Mouse (Mus musculus) lung, embryonic 16.5 days (tissue): ENCODE measurements at regions not wholly inside any gene's neighbourhood (a gene's known extent, or its start where the extent isn't known, plus 50 kb on each side); places are given as distances from the start of the nearest gene placed in this dataset.
"Not testable (repeated sequence)": the region's sequence is repeated elsewhere in the genome, so short reads cannot be mapped to it uniquely, and the experiment has no call there.

Experiments
- ATAC-seq: fragments of 200-750 bp; cut with Nextera tagmentation; 2 replicates; pipeline ENCODE4 v1.8.0; 2017; ENCODE audit warnings: low read depth, mild to moderate bottlenecking, moderate library complexity
- H3K27ac ChIP-seq: fragments of 300-500 bp; sonication (generic); 2 replicates; pipeline ENCODE4 v1.5.1; 2014; ENCODE audit warnings: mild to moderate bottlenecking, control low read depth, low read length
- H3K27me3 ChIP-seq: fragments of 300-500 bp; sonication (generic); 2 replicates; pipeline ENCODE4 v1.6.1; 2014; ENCODE audit warnings: low read depth, low read length, mixed read lengths; ENCODE audit not compliant: control insufficient read depth, insufficient read depth
- H3K36me3 ChIP-seq: fragments of 300-500 bp; sonication (generic); 2 replicates; pipeline ENCODE4 v1.6.1; 2014; ENCODE audit warnings: low read length; ENCODE audit not compliant: control insufficient read depth, insufficient read depth
- H3K4me1 ChIP-seq: fragments of 300-500 bp; sonication (generic); replicated peaks from 2 replicates; pipeline ENCODE4 v1.6.1; 2014; ENCODE audit warnings: low read length, mixed read lengths; ENCODE audit not compliant: control insufficient read depth, insufficient read depth
- H3K4me2 ChIP-seq: fragments of 300-500 bp; sonication (generic); 2 replicates; pipeline ENCODE4 v1.6.1; 2014; ENCODE audit warnings: low read depth, low read length, control low read depth
- H3K4me3 ChIP-seq: fragments of 300-500 bp; sonication (generic); 2 replicates; pipeline ENCODE4 v1.5.1; 2014; ENCODE audit warnings: mild to moderate bottlenecking, low read length, control low read depth
- H3K9ac ChIP-seq: fragments of 300-500 bp; sonication (generic); 2 replicates; pipeline ENCODE4 v1.6.1; 2014; ENCODE audit warnings: low read length, control low read depth
- H3K9me3 ChIP-seq: fragments of 300-500 bp; sonication (generic); 2 replicates; pipeline ENCODE4 v1.6.1; 2016; ENCODE audit warnings: low read length; ENCODE audit not compliant: control insufficient read depth
- WGBS: fragments of 180-500 bp; shearing (Covaris S2); extraction: QIAGEN DNeasy Blood & Tissue Kit; methylation state at CpG from one replicate; pipeline ENCODE4 v1.1.7; 2014; 5-methylcytosine and 5-hydroxymethylcytosine counted together

GRCm38 (mm10) chr13:72495353-72495752 is 133.3 kb upstream of the Irx2 start:
- Histone ChIP-seq H3K4me3 (no peak overlapping the region), H3K4me1 (no peaks in the 10 kb centered on the region), H3K36me3 (no peaks in the 10 kb centered on the region), H3K4me2 (no peak overlapping the region), H3K27ac (no peak overlapping the region), H3K27me3 (no peaks in the 10 kb centered on the region), H3K9me3 (no peaks in the 10 kb centered on the region), H3K9ac (no peak overlapping the region)
- 63% methylated on average over 7 of the region's 7 CpGs for WGBS
- ATAC-seq, result no peak

GRCm38 (mm10) chr13:72497036-72497435 is 131.6 kb upstream of the Irx2 start:
- Histone ChIP-seq H3K27ac (no peak overlapping the region), H3K4me3 (no peak overlapping the region), H3K27me3 (no peaks in the 10 kb centered on the region), H3K4me2 (no peak overlapping the region), H3K36me3 (no peaks in the 10 kb centered on the region), H3K9me3 (no peaks in the 10 kb centered on the region), H3K9ac (no peak overlapping the region), H3K4me1 (no peaks in the 10 kb centered on the region)
- 67% methylated on average over 5 of the region's 5 CpGs for WGBS
- ATAC-seq, result no peak

- no peak for ATAC-seq
- H3K4me3 ChIP-seq, result no peak overlapping the region
- WGBS, result 7% methylated on average over 10 of the region's 10 CpGs
- H3K27me3 ChIP-seq, result no peaks in the 10 kb centered on the region
- no peak overlapping the region for H3K27ac ChIP-seq
- no peaks in the 10 kb centered on the region for H3K4me1 ChIP-seq
- H3K9me3 ChIP-seq, result no peaks in the 10 kb centered on the region
- no peak overlapping the region for H3K9ac ChIP-seq
- H3K4me2 ChIP-seq, result no peak overlapping the region
- H3K36me3 ChIP-seq, result no peaks in the 10 kb centered on the region
Observed at GRCm38 (mm10) chr13:72497521-72497920, 131.1 kb upstream of the Irx2 start.

GRCm38 (mm10) chr13:72505954-72506353 is 122.7 kb upstream of the Irx2 start:
- ATAC-seq, result no peak

GRCm38 (mm10) chr13:72538633-72539032 is 90.0 kb upstream of the Irx2 start:
- 82% methylated on average over 4 of the region's 4 CpGs for WGBS
- no peaks in the 10 kb centered on the region for H3K27me3 ChIP-seq
- no peak for ATAC-seq

More at GRCm38 (mm10) chr13:72505954-72506353, 122.7 kb upstream of the Irx2 start:
- Histone ChIP-seq H3K9me3 (no peaks in the 10 kb centered on the region), H3K4me3 (no peak overlapping the region), H3K36me3 (no peaks in the 10 kb centered on the region), H3K4me1 (no peaks in the 10 kb centered on the region), H3K9ac (no peak overlapping the region), H3K27ac (no peak overlapping the region), H3K4me2 (no peak overlapping the region), H3K27me3 (no peaks in the 10 kb centered on the region)
- 85% methylated on average over 4 of the region's 4 CpGs for WGBS

GRCm38 (mm10) chr13:72541706-72542105 is 86.9 kb upstream of the Irx2 start:
- Histone ChIP-seq H3K9ac (no peak overlapping the region), H3K27ac (no peak overlapping the region), H3K9me3 (no peaks in the 10 kb centered on the region), H3K4me3 (no peak overlapping the region), H3K4me2 (no peak overlapping the region), H3K4me1 (peaks cover 3% of the 10 kb centered on the region; the same call in 1 of the 2 replicates), H3K27me3 (no peaks in the 10 kb centered on the region), H3K36me3 (no peaks in the 10 kb centered on the region)
- ATAC-seq, result no peak
- 75% methylated on average over 3 of the region's 3 CpGs for WGBS

More at GRCm38 (mm10) chr13:72538633-72539032, 90.0 kb upstream of the Irx2 start:
- H3K4me2 ChIP-seq, result no peak overlapping the region
- no peaks in the 10 kb centered on the region for H3K36me3 ChIP-seq
- H3K4me3 ChIP-seq, result no peak overlapping the region
- no peak overlapping the region for H3K27ac ChIP-seq
- peaks cover 3% of the 10 kb centered on the region; the same call in 1 of the 2 replicates for H3K4me1 ChIP-seq
- no peak overlapping the region for H3K9ac ChIP-seq
- H3K9me3 ChIP-seq, result no peaks in the 10 kb centered on the region

- no peak for ATAC-seq
- Histone ChIP-seq H3K4me2 (no peak overlapping the region), H3K27ac (no peak overlapping the region), H3K27me3 (no peaks in the 10 kb centered on the region), H3K4me3 (no peak overlapping the region), H3K4me1 (no peaks in the 10 kb centered on the region), H3K36me3 (no peaks in the 10 kb centered on the region), H3K9ac (no peak overlapping the region), H3K9me3 (no peaks in the 10 kb centered on the region)
- 66% methylated on average over 8 of the region's 8 CpGs for WGBS
Observed at GRCm38 (mm10) chr13:72557951-72558350, 70.7 kb upstream of the Irx2 start.

- H3K9ac ChIP-seq, result no peak overlapping the region
Observed at GRCm38 (mm10) chr13:72571871-72572270, 56.7 kb upstream of the Irx2 start.

GRCm38 (mm10) chr13:72572846-72573245 is 55.8 kb upstream of the Irx2 start:
- 43% methylated on average over 1 of the region's 1 CpGs for WGBS
- no peaks in the 10 kb centered on the region for H3K36me3 ChIP-seq
- no peaks in the 10 kb centered on the region for H3K4me1 ChIP-seq
- H3K4me2 ChIP-seq, result no peak overlapping the region
- no peaks in the 10 kb centered on the region for H3K9me3 ChIP-seq
- H3K4me3 ChIP-seq, result no peak overlapping the region
- ATAC-seq, result no peak
- H3K9ac ChIP-seq, result no peak overlapping the region
- H3K27ac ChIP-seq, result no peak overlapping the region
- no peaks in the 10 kb centered on the region for H3K27me3 ChIP-seq

More at GRCm38 (mm10) chr13:72571871-72572270, 56.7 kb upstream of the Irx2 start:
- Histone ChIP-seq H3K9me3 (no peaks in the 10 kb centered on the region), H3K36me3 (no peaks in the 10 kb centered on the region), H3K4me1 (no peaks in the 10 kb centered on the region), H3K4me2 (no peak overlapping the region), H3K4me3 (no peak overlapping the region), H3K27ac (no peak overlapping the region), H3K27me3 (no peaks in the 10 kb centered on the region)
- 35% methylated on average over 7 of the region's 7 CpGs for WGBS
- ATAC-seq, result no peak

GRCm38 (mm10) chr13:72574126-72574525 is 54.5 kb upstream of the Irx2 start:
- H3K27ac ChIP-seq, H3K4me3 ChIP-seq, H3K4me1 ChIP-seq, H3K9ac ChIP-seq, H3K36me3 ChIP-seq, ATAC-seq, H3K27me3 ChIP-seq, H3K9me3 ChIP-seq, H3K4me2 ChIP-seq: not testable (repeated sequence)
- 63% methylated on average over 4 of the region's 4 CpGs for WGBS
